Mouse (Mus musculus): ENCODE data around the gene Hils1. TPM values are rescaled to one million over a fixed set of nuclear protein-coding genes. Genes with fewer than 3 reads are reported as not detected.

Hils1 gene
- polyA plus RNA-seq, 1 experiment from 2014 or later: not detected

DNA sequence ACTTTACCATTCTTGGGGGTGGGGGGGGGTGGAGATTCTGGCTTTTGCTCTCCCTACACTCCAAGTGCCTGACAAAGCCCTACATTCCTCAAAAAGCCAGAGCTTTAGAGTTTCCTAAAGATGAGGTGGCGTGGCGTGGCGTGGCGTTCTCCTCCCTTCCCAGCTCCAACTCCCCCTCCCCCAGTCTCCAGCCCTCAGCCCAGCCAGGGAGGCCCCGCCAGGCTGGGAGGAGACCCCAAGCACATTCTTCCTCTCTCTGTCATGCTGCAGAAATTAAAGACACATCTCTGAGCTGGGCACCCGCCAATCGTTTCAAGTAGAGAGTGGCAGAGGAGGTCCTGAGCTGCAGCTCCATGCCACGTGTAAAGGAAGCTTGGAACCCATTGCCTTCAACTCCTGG is 33.8 kb upstream of the Hils1 start:
- no peak overlapping the region for H3K4me3 ChIP-seq (ENCODE audit: low read depth, low read length)
- WGBS: 21% methylated on average over 8 of the region's 8 CpGs
- ATAC-seq (replicated peaks; ENCODE audit: low FRiP score) (no peak), DNase-seq (ENCODE audit: low spot score) (no peak)
- H3K36me3 ChIP-seq (ENCODE audit: control insufficient read depth, insufficient read depth, low read length): no peaks in the 10 kb centered on the region
- peaks cover 7% of the 10 kb centered on the region for H3K4me1 ChIP-seq (replicated peaks; ENCODE audit: control insufficient read depth, insufficient read depth, low read length)
- 0 out of 2 replicates have a peak overlapping the region, but pooled peaks have one; percentile 19 for H3K27ac ChIP-seq (ENCODE audit: low read depth, low read length)
- H3K27me3 ChIP-seq (replicated peaks; ENCODE audit: control insufficient read depth, insufficient read depth, low read length): peaks cover 71% of the 10 kb centered on the region
- no peak overlapping the region for H3K9ac ChIP-seq (ENCODE audit: low read depth, low read length)
- H3K4me2 ChIP-seq: no peak overlapping the region
- H3K9me3 ChIP-seq (ENCODE audit: control insufficient read depth, low read length): no peaks in the 10 kb centered on the region

DNA sequence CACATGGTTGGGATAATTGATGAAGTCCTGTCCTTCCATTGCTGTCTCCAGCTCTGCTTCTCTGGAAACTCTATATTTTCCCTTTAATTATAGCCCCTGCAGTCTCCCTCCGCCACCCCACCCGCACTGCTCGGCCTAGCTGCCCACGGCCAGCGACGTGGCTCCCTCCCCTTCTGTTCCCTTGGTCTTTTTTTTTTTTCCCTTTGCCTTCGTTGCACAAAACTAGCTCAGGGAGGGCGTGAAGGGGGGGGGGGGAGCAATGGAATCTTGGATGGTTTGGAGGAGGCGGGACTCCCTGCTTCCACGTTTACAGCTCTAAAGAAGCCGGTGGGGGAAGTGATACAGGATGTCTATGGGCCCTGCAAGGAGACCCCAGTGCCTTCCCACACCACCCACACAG is 32.9 kb upstream of the Hils1 start:
- no peak overlapping the region for H3K4me3 ChIP-seq (ENCODE audit: low read depth, low read length)

DNA sequence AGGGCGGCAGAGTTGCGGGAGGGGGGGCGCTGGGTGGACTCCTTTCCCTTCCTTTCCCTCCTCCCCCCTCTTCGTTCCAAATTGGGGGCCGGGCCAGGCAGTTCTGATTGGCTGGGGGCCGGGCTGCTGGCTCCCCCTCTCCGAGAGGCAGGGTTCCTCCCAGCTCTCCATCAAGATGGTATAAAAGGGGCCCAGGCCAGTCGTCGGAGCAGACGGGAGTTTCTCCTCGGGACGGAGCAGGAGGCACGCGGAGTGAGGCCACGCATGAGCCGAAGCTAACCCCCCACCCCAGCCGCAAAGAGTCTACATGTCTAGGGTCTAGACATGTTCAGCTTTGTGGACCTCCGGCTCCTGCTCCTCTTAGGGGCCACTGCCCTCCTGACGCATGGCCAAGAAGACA is 31.3 kb upstream of the Hils1 start, which contains the start of gene Col1a1:
Gene Col1a1, plus strand, starts transcription at position 180 of the 400 bp plus-strand sequence.
- peaks cover 75% of the 10 kb centered on the region for H3K27me3 ChIP-seq (replicated peaks; ENCODE audit: control insufficient read depth, insufficient read depth, low read length)
- peak within 1 kb of the TSS; percentile 70; the same call in 1 of the 2 replicates for H3K27ac ChIP-seq (ENCODE audit: low read depth, low read length)
- H3K4me2 ChIP-seq: peak within 1 kb of the TSS; percentile 58
- H3K9me3 ChIP-seq (ENCODE audit: control insufficient read depth, low read length): no peaks in the 10 kb centered on the region
- peaks cover 4% of the 10 kb centered on the region for H3K4me1 ChIP-seq (replicated peaks; ENCODE audit: control insufficient read depth, insufficient read depth, low read length)
- peak within 1 kb of the TSS; percentile 44 for H3K4me3 ChIP-seq (ENCODE audit: low read depth, low read length)
- peak within 1 kb of the TSS; percentile 44 for H3K9ac ChIP-seq (ENCODE audit: low read depth, low read length)
- DNase-seq (ENCODE audit: low spot score): no peak
- no peaks in the 10 kb centered on the region; the same call in 1 of the 2 replicates for H3K36me3 ChIP-seq (ENCODE audit: control insufficient read depth, insufficient read depth, low read length)
- no peak for ATAC-seq (replicated peaks; ENCODE audit: low FRiP score)
- 13% methylated on average over 19 of the region's 19 CpGs for WGBS

More for the DNA sequence above, 32.9 kb upstream of the Hils1 start:
- WGBS: 32% methylated on average over 11 of the region's 11 CpGs
- Histone ChIP-seq H3K9me3 (ENCODE audit: control insufficient read depth, low read length) (no peaks in the 10 kb centered on the region), H3K4me1 (replicated peaks; ENCODE audit: control insufficient read depth, insufficient read depth, low read length) (peaks cover 6% of the 10 kb centered on the region), H3K9ac (ENCODE audit: low read depth, low read length) (no peak overlapping the region), H3K36me3 (ENCODE audit: control insufficient read depth, insufficient read depth, low read length) (no peaks in the 10 kb centered on the region), H3K4me2 (no peak overlapping the region), H3K27ac (ENCODE audit: low read depth, low read length) (no peak overlapping the region; the same call in 1 of the 2 replicates), H3K27me3 (replicated peaks; ENCODE audit: control insufficient read depth, insufficient read depth, low read length) (peaks cover 80% of the 10 kb centered on the region)
- DNase-seq (ENCODE audit: low spot score) (no peak), ATAC-seq (replicated peaks; ENCODE audit: low FRiP score) (no peak)

DNA sequence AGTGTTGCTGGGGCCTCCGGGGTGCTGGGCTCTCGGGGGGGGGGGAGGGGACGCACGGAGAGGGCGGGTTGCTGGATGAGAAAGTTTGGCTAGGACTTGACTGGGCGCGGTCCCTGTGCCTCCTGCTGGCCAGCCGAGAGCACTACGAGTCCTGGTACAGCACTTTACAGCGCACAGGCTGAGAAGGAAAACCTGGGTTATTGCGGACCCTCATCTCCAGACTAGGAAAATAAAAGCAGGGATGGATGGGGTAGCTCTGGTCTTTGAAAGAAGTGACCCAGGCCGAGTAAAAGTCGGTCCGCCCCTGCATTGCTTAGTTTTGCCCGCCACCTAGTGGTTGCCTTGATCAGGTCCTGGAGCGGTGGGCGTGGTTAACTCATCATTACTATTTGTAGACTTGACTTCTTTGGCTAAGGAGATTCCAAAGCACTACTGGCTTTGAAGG is 30.5 kb upstream of the Hils1 start:
- peaks cover 2% of the 10 kb centered on the region; the same call in 1 of the 2 replicates for H3K36me3 ChIP-seq (ENCODE audit: control insufficient read depth, insufficient read depth, low read length)
- H3K27me3 ChIP-seq (replicated peaks; ENCODE audit: control insufficient read depth, insufficient read depth, low read length): peaks cover 81% of the 10 kb centered on the region
- H3K4me1 ChIP-seq (replicated peaks; ENCODE audit: control insufficient read depth, insufficient read depth, low read length): peaks cover 4% of the 10 kb centered on the region
- ATAC-seq (replicated peaks; ENCODE audit: low FRiP score): peak; percentile 48
- no peaks in the 10 kb centered on the region for H3K9me3 ChIP-seq (ENCODE audit: control insufficient read depth, low read length)
- peak overlapping the region; percentile 44 for H3K4me3 ChIP-seq (ENCODE audit: low read depth, low read length)
- H3K27ac ChIP-seq (ENCODE audit: low read depth, low read length): peak overlapping the region; percentile 70; the same call in 1 of the 2 replicates
- H3K9ac ChIP-seq (ENCODE audit: low read depth, low read length): peak overlapping the region; percentile 44
- peak; percentile 84 for DNase-seq (ENCODE audit: low spot score)
- H3K4me2 ChIP-seq: peak overlapping the region; percentile 58
- WGBS: under 1% methylated on average over 17 of the region's 17 CpGs

DNA sequence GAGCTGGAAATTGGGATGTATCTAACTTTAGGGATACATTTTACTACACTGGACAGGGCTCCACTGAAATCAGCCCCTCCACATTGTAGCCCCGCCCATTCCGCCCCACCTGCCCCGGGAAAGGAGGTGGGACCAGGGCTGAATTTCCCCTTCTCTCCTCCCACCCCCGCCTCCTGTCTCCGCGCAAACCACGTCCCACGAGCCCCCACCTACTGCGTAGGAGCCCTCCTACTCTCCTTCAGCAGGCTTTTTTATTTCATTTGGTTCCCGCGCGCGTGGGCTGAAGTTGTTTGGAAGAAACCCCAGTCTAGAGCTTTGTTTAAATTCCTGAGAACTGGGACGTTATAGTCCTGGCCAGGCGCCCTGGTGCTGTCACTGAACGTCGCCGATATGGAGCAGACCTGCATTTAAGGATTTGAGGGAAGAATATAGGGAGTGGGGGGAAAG is 30.0 kb upstream of the Hils1 start:
- Histone ChIP-seq H3K36me3 (ENCODE audit: control insufficient read depth, insufficient read depth, low read length) (peaks cover 2% of the 10 kb centered on the region; the same call in 1 of the 2 replicates), H3K4me2 (peak overlapping the region; percentile 58), H3K9ac (ENCODE audit: low read depth, low read length) (peak overlapping the region; percentile 50; the same call in 1 of the 2 replicates), H3K4me3 (ENCODE audit: low read depth, low read length) (peak overlapping the region; percentile 44), H3K27ac (ENCODE audit: low read depth, low read length) (0 out of 2 replicates have a peak overlapping the region, but pooled peaks have one; percentile 14), H3K4me1 (replicated peaks; ENCODE audit: control insufficient read depth, insufficient read depth, low read length) (peaks cover 4% of the 10 kb centered on the region), H3K9me3 (ENCODE audit: control insufficient read depth, low read length) (no peaks in the 10 kb centered on the region), H3K27me3 (replicated peaks; ENCODE audit: control insufficient read depth, insufficient read depth, low read length) (peaks cover 78% of the 10 kb centered on the region)
- WGBS: 1% methylated on average over 18 of the region's 18 CpGs
- peak; percentile 53; the same call in 1 of the 2 replicates for ATAC-seq (replicated peaks; ENCODE audit: low FRiP score)
- no peak for DNase-seq (ENCODE audit: low spot score)

DNA sequence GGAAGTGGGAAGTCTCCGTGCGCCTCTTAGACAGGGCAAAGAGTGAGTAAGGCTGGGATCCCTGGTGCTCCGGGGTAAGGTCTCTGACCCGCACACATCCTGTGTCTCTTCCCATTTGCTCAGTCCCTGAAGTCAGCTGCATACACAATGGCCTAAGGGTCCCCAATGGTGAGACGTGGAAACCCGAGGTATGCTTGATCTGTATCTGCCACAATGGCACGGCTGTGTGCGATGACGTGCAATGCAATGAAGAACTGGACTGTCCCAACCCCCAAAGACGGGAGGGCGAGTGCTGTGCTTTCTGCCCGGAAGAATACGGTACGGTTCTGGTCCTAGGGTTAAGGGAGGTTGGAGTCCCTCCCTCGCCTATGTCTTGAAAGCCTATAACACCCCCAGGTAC is 29.6 kb upstream of the Hils1 start:
- H3K27me3 ChIP-seq (replicated peaks; ENCODE audit: control insufficient read depth, insufficient read depth, low read length): peaks cover 78% of the 10 kb centered on the region
- 0 out of 2 replicates have a peak overlapping the region, but pooled peaks have one; percentile 14 for H3K27ac ChIP-seq (ENCODE audit: low read depth, low read length)
- H3K4me2 ChIP-seq: peak overlapping the region; percentile 58
- peak overlapping the region; percentile 50; the same call in 1 of the 2 replicates for H3K9ac ChIP-seq (ENCODE audit: low read depth, low read length)
- H3K9me3 ChIP-seq (ENCODE audit: control insufficient read depth, low read length): no peaks in the 10 kb centered on the region
- peak overlapping the region; percentile 44 for H3K4me3 ChIP-seq (ENCODE audit: low read depth, low read length)
- 4% methylated on average over 15 of the region's 15 CpGs for WGBS
- H3K36me3 ChIP-seq (ENCODE audit: control insufficient read depth, insufficient read depth, low read length): peaks cover 2% of the 10 kb centered on the region; the same call in 1 of the 2 replicates
- DNase-seq (ENCODE audit: low spot score) (no peak), ATAC-seq (replicated peaks; ENCODE audit: low FRiP score) (no peak)
- H3K4me1 ChIP-seq (replicated peaks; ENCODE audit: control insufficient read depth, insufficient read depth, low read length): peaks cover 4% of the 10 kb centered on the region

DNA sequence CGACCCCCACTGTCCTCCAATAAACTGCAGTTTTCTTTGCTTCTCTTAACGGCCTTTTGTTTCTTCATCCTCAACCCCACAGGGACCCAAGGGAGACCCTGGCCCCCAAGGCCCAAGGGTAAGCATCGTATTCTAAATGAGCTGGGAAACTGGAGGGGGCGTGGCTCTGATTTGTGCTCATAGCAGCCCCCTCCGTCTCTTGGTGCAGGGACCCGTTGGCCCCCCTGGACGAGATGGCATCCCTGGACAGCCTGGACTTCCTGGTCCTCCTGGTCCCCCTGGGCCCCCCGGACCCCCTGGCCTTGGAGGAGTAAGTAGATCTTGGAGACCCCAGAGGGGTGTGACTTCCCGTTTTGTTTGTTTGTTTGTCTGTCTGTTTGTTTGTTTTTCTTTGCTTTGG is 29.1 kb upstream of the Hils1 start:
- Histone ChIP-seq H3K4me1 (replicated peaks; ENCODE audit: control insufficient read depth, insufficient read depth, low read length) (peaks cover 4% of the 10 kb centered on the region), H3K9me3 (ENCODE audit: control insufficient read depth, low read length) (no peaks in the 10 kb centered on the region), H3K36me3 (ENCODE audit: control insufficient read depth, insufficient read depth, low read length) (peaks cover 2% of the 10 kb centered on the region; the same call in 1 of the 2 replicates), H3K27ac (ENCODE audit: low read depth, low read length) (0 out of 2 replicates have a peak overlapping the region, but pooled peaks have one; percentile 14), H3K27me3 (replicated peaks; ENCODE audit: control insufficient read depth, insufficient read depth, low read length) (peaks cover 73% of the 10 kb centered on the region), H3K4me3 (ENCODE audit: low read depth, low read length) (peak overlapping the region; percentile 44; the same call in 1 of the 2 replicates), H3K4me2 (peak overlapping the region; percentile 58), H3K9ac (ENCODE audit: low read depth, low read length) (no peak overlapping the region)
- ATAC-seq (replicated peaks; ENCODE audit: low FRiP score): no peak
- DNase-seq (ENCODE audit: low spot score): no peak
- 25% methylated on average over 9 of the region's 9 CpGs for WGBS

DNA sequence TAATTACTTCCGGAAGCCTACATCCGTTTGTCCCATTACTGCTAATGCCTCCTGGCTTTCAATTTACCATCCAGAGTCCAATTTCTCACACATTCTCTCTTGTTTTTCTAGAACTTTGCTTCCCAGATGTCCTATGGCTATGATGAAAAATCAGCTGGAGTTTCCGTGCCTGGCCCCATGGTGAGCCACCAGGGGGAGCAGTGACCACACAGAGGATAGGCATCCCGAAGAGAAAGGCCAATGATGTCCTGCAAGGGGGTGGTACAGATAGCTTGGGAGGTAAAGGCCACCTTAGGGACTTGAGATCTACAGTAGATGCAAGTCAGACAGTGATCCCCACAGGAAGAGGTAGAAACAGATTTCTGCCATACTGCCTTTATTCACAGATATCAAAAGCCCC is 28.1 kb upstream of the Hils1 start:
- Histone ChIP-seq H3K27ac (ENCODE audit: low read depth, low read length) (no peak overlapping the region), H3K9me3 (ENCODE audit: control insufficient read depth, low read length) (no peaks in the 10 kb centered on the region), H3K4me1 (replicated peaks; ENCODE audit: control insufficient read depth, insufficient read depth, low read length) (peaks cover 4% of the 10 kb centered on the region), H3K36me3 (ENCODE audit: control insufficient read depth, insufficient read depth, low read length) (peaks cover 2% of the 10 kb centered on the region; the same call in 1 of the 2 replicates), H3K4me3 (ENCODE audit: low read depth, low read length) (no peak overlapping the region), H3K4me2 (peak overlapping the region; percentile 28; the same call in 1 of the 2 replicates), H3K27me3 (replicated peaks; ENCODE audit: control insufficient read depth, insufficient read depth, low read length) (peaks cover 70% of the 10 kb centered on the region), H3K9ac (ENCODE audit: low read depth, low read length) (no peak overlapping the region)
- ATAC-seq (replicated peaks; ENCODE audit: low FRiP score): no peak
- no peak for DNase-seq (ENCODE audit: low spot score)
- WGBS: 17% methylated on average over 4 of the region's 4 CpGs

DNA sequence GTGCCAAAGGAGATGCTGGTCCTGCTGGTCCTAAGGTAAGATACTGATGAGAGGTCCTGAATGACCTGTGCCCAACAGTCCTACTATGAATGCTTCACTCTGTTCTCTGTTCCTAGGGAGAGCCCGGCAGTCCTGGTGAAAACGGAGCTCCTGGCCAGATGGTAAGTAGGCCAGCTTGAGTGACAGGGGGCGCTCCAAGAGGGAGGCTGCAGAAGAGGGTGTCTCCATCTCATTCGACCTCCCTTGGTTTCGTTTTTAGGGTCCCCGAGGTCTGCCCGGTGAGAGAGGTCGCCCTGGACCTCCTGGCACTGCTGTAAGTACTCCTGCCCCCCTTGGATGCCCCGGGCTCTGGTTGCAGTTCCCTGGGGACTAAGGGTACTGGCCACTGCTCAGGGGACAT is 26.3 kb upstream of the Hils1 start:
- ATAC-seq (replicated peaks; ENCODE audit: low FRiP score) (no peak), DNase-seq (ENCODE audit: low spot score) (no peak)
- no peak overlapping the region for H3K4me2 ChIP-seq
- H3K36me3 ChIP-seq (ENCODE audit: control insufficient read depth, insufficient read depth, low read length): peaks cover 2% of the 10 kb centered on the region; the same call in 1 of the 2 replicates
- no peak overlapping the region for H3K27ac ChIP-seq (ENCODE audit: low read depth, low read length)
- no peak overlapping the region for H3K4me3 ChIP-seq (ENCODE audit: low read depth, low read length)
- peaks cover 4% of the 10 kb centered on the region for H3K4me1 ChIP-seq (replicated peaks; ENCODE audit: control insufficient read depth, insufficient read depth, low read length)
- 30% methylated on average over 9 of the region's 9 CpGs for WGBS
- peaks cover 52% of the 10 kb centered on the region for H3K27me3 ChIP-seq (replicated peaks; ENCODE audit: control insufficient read depth, insufficient read depth, low read length)
- H3K9ac ChIP-seq (ENCODE audit: low read depth, low read length): no peak overlapping the region
- no peaks in the 10 kb centered on the region for H3K9me3 ChIP-seq (ENCODE audit: control insufficient read depth, low read length)

Data from liver, embryonic 11.5 days (tissue).